Mouse (Mus musculus) G1E (cell line): ENCODE data around the gene E2f8.

ENCODE experiments used
- CTCF ChIP-seq: IDR thresholded peaks from 2 replicates; pipeline ENCODE4 v1.5.1; 2012; ENCODE audit warnings: low read depth, low read length, inconsistent platforms, mixed read lengths
- GATA1 ChIP-seq: IDR thresholded peaks from 2 replicates; pipeline ENCODE4 v1.6.1; 2012; ENCODE audit warnings: borderline replicate concordance, low read length, inconsistent platforms, mixed read lengths
- GATA2 ChIP-seq: IDR thresholded peaks from 2 replicates; pipeline ENCODE4 v1.6.1; 2012; ENCODE audit warnings: low read depth, low read length, inconsistent platforms, borderline replicate concordance
- TAL1 ChIP-seq: conservative IDR thresholded peaks from 2 replicates; pipeline ENCODE4 v1.6.1; 2012; ENCODE audit warnings: low read depth, low read length, inconsistent platforms, mixed read lengths

GRCm38 (mm10) chr7:48846755-48847154 lies 34.6 kb downstream of the E2f8 start:
- TF ChIP-seq CTCF, result no peak
- no peak for TF ChIP-seq GATA1
- TF ChIP-seq GATA2, result no peak
- TF ChIP-seq TAL1, result no peak
